Mouse (Mus musculus) urinary bladder, postnatal 14 days (tissue): ENCODE measurements around the gene Hist1h3e.

Experiments
- DNase-seq: peaks from one replicate; pipeline ENCODE4 v3.0.0; 2021; ENCODE audit warnings: low spot score

Hist1h3e gene

DNA sequence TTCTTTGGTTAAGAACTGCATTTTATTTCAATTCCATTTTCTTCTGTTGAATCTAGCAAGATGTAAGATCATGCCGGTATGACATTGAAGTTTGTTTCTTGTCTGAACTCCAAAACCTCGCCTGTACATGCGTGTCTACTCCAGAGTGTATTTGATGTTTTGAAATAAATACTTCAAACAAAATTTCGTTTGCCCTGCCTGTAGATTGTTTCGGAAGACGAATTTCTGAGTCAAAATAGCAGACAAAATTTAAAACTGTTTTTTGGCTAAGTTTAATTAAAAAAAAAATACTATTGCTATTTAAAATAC lies 43.9 kb downstream of the Hist1h3e start:
- DNase-seq, result no peak

DNA sequence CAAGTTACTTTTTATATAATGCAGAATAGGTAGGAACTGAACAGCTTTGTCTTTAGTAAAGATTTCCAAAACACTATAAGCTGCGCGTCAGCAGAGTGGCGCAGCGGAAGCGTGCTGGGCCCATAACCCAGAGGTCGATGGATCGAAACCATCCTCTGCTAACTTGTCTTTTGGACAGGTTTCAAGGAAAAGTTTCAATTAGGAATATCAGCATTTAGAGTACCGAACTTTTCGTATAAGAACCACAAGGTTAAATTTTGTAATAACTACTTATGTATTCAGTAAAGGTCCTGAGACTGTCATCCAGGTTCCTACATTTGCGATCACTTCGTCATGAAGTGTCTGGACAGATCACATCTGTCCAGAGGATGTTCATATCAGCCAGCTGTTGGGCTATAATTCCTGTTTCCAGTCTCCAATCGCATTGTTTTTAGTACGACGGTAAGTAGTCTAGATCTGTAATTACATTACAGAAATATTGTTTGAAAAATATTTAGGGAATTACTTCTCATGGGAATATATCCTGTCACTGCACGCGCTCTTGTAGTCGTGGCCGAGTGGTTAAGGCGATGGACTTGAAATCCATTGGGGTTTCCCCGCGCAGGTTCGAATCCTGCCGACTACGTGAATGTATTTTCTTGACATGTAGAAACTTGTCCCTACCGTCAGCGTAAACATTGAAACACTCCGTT lies 44.4 kb downstream of the Hist1h3e start:
- peak; percentile 90 for DNase-seq

DNA sequence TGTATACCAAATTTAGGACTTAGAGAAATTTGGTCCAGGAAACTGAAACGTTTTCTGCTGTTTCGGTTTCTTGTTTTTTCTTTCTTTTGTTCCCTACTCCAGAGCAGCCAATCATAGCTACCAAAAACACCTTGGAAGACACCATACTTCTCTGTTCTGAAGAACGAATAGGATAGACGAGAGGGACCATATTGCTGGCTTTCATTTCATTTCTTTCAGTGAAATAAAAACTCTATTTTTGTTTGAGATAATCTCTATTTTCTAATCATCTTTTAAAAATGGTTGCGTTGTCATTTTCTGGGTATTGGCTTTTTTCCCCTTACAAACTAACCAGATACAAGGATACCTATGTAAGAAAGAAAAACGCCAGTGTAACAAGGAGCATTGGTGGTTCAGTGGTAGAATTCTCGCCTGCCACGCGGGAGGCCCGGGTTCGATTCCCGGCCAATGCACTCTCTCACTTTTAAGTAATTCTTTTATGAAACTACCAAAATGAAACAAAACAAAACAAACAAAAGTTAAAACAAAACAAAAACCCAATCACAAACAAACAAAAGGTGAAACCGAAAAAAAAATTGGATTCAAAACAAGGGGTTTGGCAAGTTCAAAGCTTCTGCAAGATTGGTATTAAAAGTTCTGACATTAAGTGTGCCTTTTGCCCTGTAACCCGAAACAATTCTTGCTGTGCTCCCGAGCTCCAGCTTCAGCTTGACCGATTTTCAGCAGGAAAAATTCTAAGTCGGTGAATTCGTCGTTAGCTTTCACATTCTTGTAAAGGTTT lies 45.2 kb downstream of the Hist1h3e start:
- DNase-seq, result peak; percentile 75

DNA sequence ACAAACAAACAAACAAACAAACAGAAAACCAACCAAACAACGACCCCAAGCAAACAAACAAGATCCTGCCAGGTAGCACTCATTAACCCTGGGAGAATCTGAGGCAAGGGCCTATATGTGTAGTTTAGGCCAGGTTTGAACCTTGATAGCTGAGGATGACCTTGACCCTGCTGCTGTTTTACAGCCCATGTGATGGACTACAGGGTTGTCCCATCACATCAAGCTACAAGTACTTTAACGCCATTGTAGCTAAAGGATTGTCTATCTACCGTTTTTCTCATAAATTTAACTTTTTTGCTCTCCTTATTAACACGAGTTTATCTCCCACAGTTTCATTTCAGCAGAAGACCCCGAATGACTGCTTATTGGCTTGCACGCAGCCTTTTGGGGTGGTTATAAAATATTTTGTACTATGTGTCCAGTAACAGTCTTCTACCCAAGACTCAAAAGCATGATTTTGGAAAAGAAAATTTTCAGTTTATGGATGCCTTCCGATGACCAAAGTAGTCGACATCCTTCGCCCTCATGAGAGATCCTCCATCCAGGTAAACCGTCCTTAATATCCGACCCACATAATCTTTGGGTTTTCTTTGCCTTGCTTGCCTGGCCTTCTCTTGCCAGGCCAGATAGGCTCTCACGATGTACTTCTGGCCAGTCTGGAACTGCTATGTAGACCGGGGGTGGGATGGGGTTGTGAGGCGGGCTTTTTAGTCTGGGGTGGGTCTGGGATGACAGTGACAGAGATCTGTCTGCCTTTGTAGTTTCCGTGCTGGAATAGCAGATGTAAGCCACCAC lies 46.1 kb downstream of the Hist1h3e start:
- DNase-seq, result no peak

DNA sequence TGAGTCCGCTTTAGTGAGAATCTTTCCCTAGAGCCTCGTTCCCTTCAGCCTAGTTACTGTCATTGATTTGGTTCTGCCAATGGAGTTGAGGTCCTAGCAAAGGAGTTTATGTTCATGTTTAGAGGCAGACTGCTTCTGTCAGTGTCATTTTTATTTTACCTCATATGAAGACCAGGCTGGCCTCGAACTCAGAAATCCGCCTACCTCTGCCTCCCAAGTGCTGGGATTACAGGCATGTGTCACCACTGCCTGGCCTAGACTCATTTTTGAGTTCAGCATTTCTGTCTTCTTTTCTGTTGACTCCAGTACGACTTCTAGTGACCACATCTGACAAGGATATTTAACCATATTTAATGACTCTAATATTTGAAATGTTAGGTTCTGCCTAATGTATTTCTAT lies 46.9 kb downstream of the Hist1h3e start:
- DNase-seq, result no peak

DNA sequence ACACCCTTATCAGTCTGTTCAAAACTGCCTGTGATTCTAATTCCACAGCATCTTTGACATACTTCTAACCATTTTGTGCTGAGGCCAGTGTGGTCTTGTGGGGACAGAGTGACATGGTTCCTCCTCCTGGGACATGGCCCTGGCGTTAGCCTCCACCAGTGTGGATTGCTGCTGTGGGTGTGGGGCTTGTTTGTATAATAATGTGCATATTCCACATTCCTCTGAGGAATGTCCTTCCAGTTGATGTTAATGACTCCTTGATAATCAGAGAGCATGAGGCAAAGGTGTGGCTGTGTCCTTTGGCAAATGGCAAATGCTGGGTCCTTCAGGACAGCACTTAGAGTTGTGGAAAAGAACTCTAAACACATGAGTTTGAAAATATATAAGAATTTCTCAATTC lies 48.7 kb downstream of the Hist1h3e start:
- no peak for DNase-seq
